Mouse (Mus musculus): ENCODE data around the gene Lemd1.

DNA sequence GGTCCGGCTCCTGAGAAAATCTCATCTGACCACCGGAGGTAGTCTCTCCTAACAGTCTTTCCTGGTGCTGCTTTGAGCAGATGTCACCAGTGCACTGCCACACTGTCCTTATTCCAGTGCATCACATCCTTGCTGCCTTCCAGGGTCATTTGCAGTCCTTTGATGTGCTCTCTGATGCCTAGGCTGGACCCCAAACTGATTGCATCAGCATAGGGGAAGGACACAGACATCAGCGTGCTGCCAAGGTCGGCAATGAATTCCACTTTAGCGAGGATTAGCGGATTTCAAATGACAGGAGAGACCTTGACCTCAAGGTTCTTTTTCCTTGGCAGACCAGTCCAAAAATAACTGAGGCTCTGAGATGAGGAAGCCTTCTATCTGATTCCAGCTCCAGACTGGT is 85.9 kb downstream of the Lemd1 start:
- TF ChIP-seq CTCF (IDR thresholded peaks at IDR 0.05; ENCODE audit: borderline replicate concordance, control insufficient read depth, extremely low read depth, insufficient read depth, low read length, poor library complexity) (no peak), POLR2A (IDR thresholded peaks at IDR 0.05; ENCODE audit: control insufficient read depth, extremely low read depth, insufficient read depth, low read length, poor library complexity) (no peak)
